Mouse (Mus musculus) lung, postnatal 4 days (tissue): ENCODE measurements at regions not wholly inside any gene's neighbourhood (a gene's known extent, or its start where the extent isn't known, plus 50 kb on each side); places are given as distances from the start of the nearest gene placed in this dataset.
"Not testable (repeated sequence)": the region's sequence is repeated elsewhere in the genome, so short reads cannot be mapped to it uniquely, and the experiment has no call there.

Source experiments
- DNase-seq, 2 experiments: peaks; one replicate each; pipeline ENCODE4 v3.0.0; 2021

- DNase-seq, result no peak
Measured at GRCm38 (mm10) chr14:9492228-9492627, 826.2 kb upstream of the 4930452B06Rik start.

GRCm38 (mm10) chr14:9488585-9488984, 822.5 kb upstream of the 4930452B06Rik start:
- DNase-seq, result no peak

GRCm38 (mm10) chr14:9478981-9479380, 812.9 kb upstream of the 4930452B06Rik start:
- DNase-seq, result no peak

GRCm38 (mm10) chr14:9475169-9475568, 809.1 kb upstream of the 4930452B06Rik start:
- DNase-seq, result no peak

GRCm38 (mm10) chr14:9469686-9470085, 803.6 kb upstream of the 4930452B06Rik start:
- DNase-seq, result no peak

- no peak for DNase-seq
Measured at GRCm38 (mm10) chr14:9468654-9469053, 802.6 kb upstream of the 4930452B06Rik start.

- no peak for DNase-seq
Measured at GRCm38 (mm10) chr14:9467690-9468458, 801.8 kb upstream of the 4930452B06Rik start.

GRCm38 (mm10) chr14:9460006-9460405, 794.0 kb upstream of the 4930452B06Rik start:
- no peak for DNase-seq

GRCm38 (mm10) chr14:9458856-9459255, 792.8 kb upstream of the 4930452B06Rik start:
- DNase-seq, result no peak

GRCm38 (mm10) chr14:9457801-9458495, 791.9 kb upstream of the 4930452B06Rik start:
- no peak for DNase-seq

GRCm38 (mm10) chr14:9455986-9456385, 789.9 kb upstream of the 4930452B06Rik start:
- no peak for DNase-seq

- DNase-seq, result peak; percentile 20 to 57
Measured at GRCm38 (mm10) chr14:9449942-9450341, 783.9 kb upstream of the 4930452B06Rik start.

GRCm38 (mm10) chr14:9437896-9438295, 771.9 kb upstream of the 4930452B06Rik start:
- DNase-seq, result no peak

- DNase-seq, result no peak
Measured at GRCm38 (mm10) chr14:9435136-9435535, 769.1 kb upstream of the 4930452B06Rik start.

- DNase-seq, result no peak
Measured at GRCm38 (mm10) chr14:9433081-9433590, 767.1 kb upstream of the 4930452B06Rik start.

- DNase-seq, result no peak
Measured at GRCm38 (mm10) chr14:9431798-9432197, 765.8 kb upstream of the 4930452B06Rik start.

GRCm38 (mm10) chr14:9411822-9412403, 745.9 kb upstream of the 4930452B06Rik start:
- no peak for DNase-seq

- DNase-seq, result no peak
Measured at GRCm38 (mm10) chr14:9403688-9404087, 737.6 kb upstream of the 4930452B06Rik start.

GRCm38 (mm10) chr14:9400861-9401260, 734.8 kb upstream of the 4930452B06Rik start:
- no peak for DNase-seq

GRCm38 (mm10) chr14:9393271-9393771, 727.3 kb upstream of the 4930452B06Rik start:
- DNase-seq, result peak; percentile 68 to 77

GRCm38 (mm10) chr14:9389878-9390536, 724.0 kb upstream of the 4930452B06Rik start:
- DNase-seq, result not testable (repeated sequence)

- no peak for DNase-seq
Measured at GRCm38 (mm10) chr14:9389180-9389579, 723.1 kb upstream of the 4930452B06Rik start.
